Mouse (Mus musculus): ENCODE results near the gene Unc5c.

DNA sequence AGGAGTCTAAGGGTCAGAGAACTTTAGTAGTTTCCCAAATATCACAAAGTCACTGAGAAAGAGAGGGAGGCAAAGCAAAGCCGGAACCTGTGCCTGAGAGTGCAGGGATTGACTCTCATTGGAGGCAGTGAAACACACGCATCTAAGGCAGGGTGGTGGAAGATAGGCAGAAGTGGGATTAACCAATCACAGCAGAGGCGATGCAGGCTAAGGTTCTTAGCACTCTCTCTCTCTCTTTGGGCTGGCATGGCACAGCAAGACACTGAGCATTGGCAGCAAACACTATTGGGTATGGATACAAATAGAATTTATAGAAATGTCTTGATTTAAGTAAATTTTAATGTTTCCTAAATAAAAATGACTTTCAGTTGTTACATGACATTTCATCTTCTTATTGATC lies 406.8 kb downstream of the Unc5c start:
- TF ChIP-seq CTCF (IDR thresholded peaks at IDR 0.05; ENCODE audit: control insufficient read depth, insufficient read depth, insufficient replicate concordance, low read depth, low read length), result no peak
- TF ChIP-seq POLR2A (IDR thresholded peaks at IDR 0.05; ENCODE audit: control insufficient read depth, low read depth, low read length), result no peak

Measured in testis, adult 2 months (tissue).